Mouse (Mus musculus) CH12.LX (cell line): ENCODE results near the gene Susd3. TPM values are rescaled to one million over a fixed set of nuclear protein-coding genes. Genes with fewer than 3 reads are reported as not detected.

Experiments used
- DNase-seq: peaks from one replicate; pipeline ENCODE4 v3.0.0-alpha.2; 2013; ENCODE audit errors: extremely low read depth
- H3K27ac ChIP-seq: 2 replicates; pipeline ENCODE4 v1.5.1; 2012; ENCODE audit warnings: low read depth, mild to moderate bottlenecking, control low read depth, moderate library complexity; ENCODE audit not compliant: insufficient read depth
- H3K27me3 ChIP-seq: replicated peaks from 2 replicates; pipeline ENCODE3; 2012; ENCODE audit warnings: inconsistent platforms
- H3K36me3 ChIP-seq, 2 experiments: replicated peaks in 1 of 2; 2 replicates each; pipeline versions ENCODE3 to v1.6.1; 2012; ENCODE audit warnings: inconsistent platforms in 1 of 2, low read length in 1 of 2, mild to moderate bottlenecking in 1 of 2, mixed read lengths in 1 of 2, moderate library complexity in 1 of 2; ENCODE audit not compliant: control insufficient read depth in 1 of 2, insufficient read depth in 1 of 2
- H3K4me1 ChIP-seq, 2 experiments: 2 replicates each; pipeline ENCODE4 v1.6.1; 2012; ENCODE audit warnings: inconsistent platforms in 1 of 2, moderate library complexity in 1 of 2; ENCODE audit not compliant: insufficient read depth in 2 of 2, control insufficient read depth in 1 of 2
- H3K4me2 ChIP-seq: 2 replicates; pipeline ENCODE4 v1.6.1; 2012; ENCODE audit warnings: low read depth, mild to moderate bottlenecking, control low read depth; ENCODE audit not compliant: poor library complexity, insufficient read depth, severe bottlenecking
- H3K4me3 ChIP-seq, 3 experiments: fragments of 150-350 bp in 1 of 3; sonication (generic) in 1 of 3; replicated peaks in 1 of 3; 2 replicates each; pipeline versions ENCODE3 to v1.5.1; 2011 to 2012; ENCODE audit warnings: low read depth in 2 of 3, low read length in 2 of 3, mild to moderate bottlenecking in 2 of 3, moderate library complexity in 2 of 3, control low read depth in 1 of 3, improper control_type of control experiment in 1 of 3, inconsistent platforms in 1 of 3, mixed read lengths in 1 of 3; ENCODE audit not compliant: poor library complexity in 1 of 3
- H3K79me2 ChIP-seq: replicated peaks from 2 replicates; pipeline ENCODE4 v1.6.1; 2012; ENCODE audit warnings: mild to moderate bottlenecking, moderate library complexity; ENCODE audit not compliant: control insufficient read depth, poor library complexity, insufficient read depth, severe bottlenecking; ENCODE audit errors: extremely low read depth
- H3K9ac ChIP-seq: 2 replicates; pipeline ENCODE4 v1.6.1; 2012; ENCODE audit warnings: low read depth, mild to moderate bottlenecking, control low read depth, moderate library complexity; ENCODE audit not compliant: insufficient read depth
- H3K9me3 ChIP-seq: replicated peaks from 2 replicates; pipeline ENCODE3; 2012; ENCODE audit warnings: low read length, inconsistent platforms, mixed read lengths
- CHD2 ChIP-seq: IDR thresholded peaks from 2 replicates; pipeline ENCODE4 v1.6.1; 2011; ENCODE audit warnings: low read length, improper control_type of control experiment
- CTCF ChIP-seq, 2 experiments: IDR thresholded peaks in 1 of 2; conservative IDR thresholded peaks in 1 of 2; 2 replicates each; pipeline ENCODE4 v1.5.1; 2011 to 2012; ENCODE audit warnings: low read depth in 2 of 2, low read length in 2 of 2, improper control_type of control experiment in 1 of 2, inconsistent platforms in 1 of 2, mild to moderate bottlenecking in 1 of 2, moderate library complexity in 1 of 2
- ETS1 ChIP-seq: conservative IDR thresholded peaks from 2 replicates; pipeline ENCODE4 v1.6.1; 2012; ENCODE audit warnings: low read depth, mild to moderate bottlenecking, inconsistent platforms, low read length, improper control_type of control experiment, moderate library complexity
- HCFC1 ChIP-seq: IDR thresholded peaks from 2 replicates; pipeline ENCODE4 v1.6.1; 2012; ENCODE audit warnings: low read depth, mild to moderate bottlenecking, inconsistent platforms, low read length, improper control_type of control experiment
- IRF4 ChIP-seq: IDR thresholded peaks from 2 replicates; pipeline ENCODE4 v1.6.1; 2014; ENCODE audit warnings: low read depth, mild to moderate bottlenecking, inconsistent platforms, low read length, improper control_type of control experiment
- JUN ChIP-seq: IDR thresholded peaks from 2 replicates; pipeline ENCODE4 v1.6.1; 2011; ENCODE audit warnings: low read depth, mild to moderate bottlenecking, low read length, improper control_type of control experiment, moderate library complexity; ENCODE audit not compliant: insufficient read depth
- MAFK ChIP-seq: IDR thresholded peaks from 2 replicates; pipeline ENCODE4 v1.6.1; 2011; ENCODE audit warnings: low read length, improper control_type of control experiment; ENCODE audit not compliant: insufficient replicate concordance
- MAX ChIP-seq: IDR thresholded peaks from 2 replicates; pipeline ENCODE4 v1.6.1; 2011; ENCODE audit warnings: low read length, improper control_type of control experiment
- MXI1 ChIP-seq: IDR thresholded peaks from 2 replicates; pipeline ENCODE4 v1.6.1; 2011; ENCODE audit warnings: mild to moderate bottlenecking, low read depth, low read length, improper control_type of control experiment
- NELFE ChIP-seq: IDR thresholded peaks from 2 replicates; pipeline ENCODE4 v1.6.1; 2011; ENCODE audit warnings: low read depth, low read length, improper control_type of control experiment
- NRF1 ChIP-seq: IDR thresholded peaks from 2 replicates; pipeline ENCODE4 v1.6.1; 2014; ENCODE audit warnings: low read depth, mild to moderate bottlenecking, inconsistent platforms, low read length, improper control_type of control experiment, moderate library complexity
- PAX5 ChIP-seq: IDR thresholded peaks from 2 replicates; pipeline ENCODE4 v1.6.1; 2012; ENCODE audit warnings: low read length, inconsistent platforms, mixed read lengths
- POLR2A ChIP-seq: IDR thresholded peaks from 2 replicates; pipeline ENCODE4 v1.6.1; 2011; ENCODE audit warnings: low read depth, mild to moderate bottlenecking, improper control_type of control experiment, low read length
- RAD21 ChIP-seq: IDR thresholded peaks from 2 replicates; pipeline ENCODE4 v1.6.1; 2011; ENCODE audit warnings: low read depth, mild to moderate bottlenecking, low read length, improper control_type of control experiment, moderate library complexity
- RCOR1 ChIP-seq: conservative IDR thresholded peaks from 2 replicates; pipeline ENCODE4 v1.6.1; 2012; ENCODE audit warnings: low read depth, mild to moderate bottlenecking, inconsistent platforms, low read length, improper control_type of control experiment
- SIN3A ChIP-seq: IDR thresholded peaks from 2 replicates; pipeline ENCODE4 v1.6.1; 2012; ENCODE audit warnings: low read length, improper control_type of control experiment, inconsistent platforms
- SMC3 ChIP-seq: IDR thresholded peaks from 2 replicates; pipeline ENCODE4 v1.6.1; 2011; ENCODE audit warnings: low read depth, low read length, improper control_type of control experiment
- TBP ChIP-seq: conservative IDR thresholded peaks from 2 replicates; pipeline ENCODE4 v1.6.1; 2011; ENCODE audit warnings: low read depth, low read length, improper control_type of control experiment
- UBTF ChIP-seq: IDR thresholded peaks from 2 replicates; pipeline ENCODE4 v1.6.1; 2012; ENCODE audit warnings: low read depth, mild to moderate bottlenecking, inconsistent platforms, low read length, improper control_type of control experiment, moderate library complexity
- ZC3H11A ChIP-seq: IDR thresholded peaks from 2 replicates; pipeline ENCODE4 v1.6.1; 2012; ENCODE audit warnings: low read depth, mild to moderate bottlenecking, inconsistent platforms, low read length, improper control_type of control experiment
- ZMIZ1 ChIP-seq: IDR thresholded peaks from 2 replicates; pipeline ENCODE4 v1.6.1; 2012; ENCODE audit warnings: low read depth, mild to moderate bottlenecking, inconsistent platforms, low read length, improper control_type of control experiment
- dilution Hi-C: fragments of 300-500 bp; cut with MboI; formaldehyde crosslinking; loops from 2 replicates; pipeline ENCODE4 v1.14.3; 2020; ENCODE audit warnings: low sequenced_read_pairs; ENCODE audit not compliant: extremely low pct_unique_long_range_greater_than_20kb, extremely low pct_ligation_motif_present
- in situ Hi-C: fragments of 300-500 bp; cut with MboI; formaldehyde crosslinking; loops from 3 replicates; pipeline ENCODE4 v1.14.3; 2019; ENCODE audit warnings: low sequenced_read_pairs, low pct_ligation_motif_present, low pct_unique_long_range_greater_than_20kb, mixed read lengths
- polyA plus RNA-seq: library from polyadenylated mRNA; unstranded; fragments of >175 nt; gene quantifications from 2 replicates; pipeline ENCODE4 v1.2.1, GENCODE M21; 2012; ENCODE audit warnings: low read depth; ENCODE audit not compliant: insufficient read length
- total RNA-seq, 2 experiments: library from RNA; depleted of rRNA; stranded (reverse); fragments of 300-350 nt in 1 of 2; fragments of >200 nt in 1 of 2; gene quantifications; 2 replicates each; pipeline ENCODE4 v1.2.3; 2012 to 2014

The Susd3 gene
- total and polyA plus RNA-seq, 3 experiments, result 6.0 to 19.0 (median 12.0) TPM

DNA sequence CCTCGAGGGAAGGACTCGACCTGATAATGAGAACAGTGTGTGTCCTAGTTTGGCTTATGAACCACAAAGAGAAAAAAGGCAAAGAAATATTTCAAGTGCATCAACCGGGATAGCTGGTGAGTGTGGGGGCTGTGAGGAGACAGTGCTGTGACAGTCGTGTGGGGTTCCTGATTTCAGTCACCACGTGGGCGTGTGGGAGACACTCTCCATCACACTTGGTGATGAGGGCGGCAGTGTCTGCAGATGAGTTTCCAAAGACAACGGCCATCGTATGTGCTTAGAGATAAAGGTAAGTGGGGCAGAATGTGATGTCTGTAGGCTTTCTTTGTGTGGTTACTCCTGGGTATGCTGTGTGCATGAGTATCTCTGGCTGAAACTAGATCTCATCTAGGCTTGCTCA is 35.2 kb upstream of the Susd3 start:
- in situ Hi-C loops, result no loop called here

DNA sequence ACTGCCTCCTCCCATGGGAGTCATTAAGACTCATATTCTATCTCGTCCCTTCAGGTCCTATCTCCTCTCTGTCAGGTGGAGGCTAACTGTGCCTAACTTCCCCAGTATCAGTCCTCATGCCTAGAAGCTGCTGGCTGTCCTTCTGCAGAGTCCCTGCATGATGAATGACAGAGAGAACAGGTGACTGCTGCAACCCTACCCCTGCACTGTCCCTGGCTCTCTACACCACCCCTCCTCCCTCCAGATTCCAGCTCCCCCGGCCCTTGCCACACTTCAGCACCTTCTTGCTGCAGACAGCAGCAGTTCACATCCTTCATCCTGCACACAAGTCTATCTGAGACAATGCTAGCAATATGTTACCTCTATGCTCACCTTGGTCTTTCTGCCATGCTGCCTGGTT is 33.7 kb upstream of the Susd3 start:
- dilution Hi-C loops, result no loop called here
- H3K4me2 ChIP-seq, result no peak overlapping the region
- no peak overlapping the region for H3K27ac ChIP-seq

More for the DNA sequence above, 35.2 kb upstream of the Susd3 start:
- TF ChIP-seq RAD21 (no peak), UBTF (no peak), RCOR1 (no peak), ETS1 (no peak), ZC3H11A (no peak), SIN3A (no peak), CHD2 (no peak), CTCF (conservative IDR thresholded peaks at IDR 0.05 in 1 of 2, IDR thresholded peaks at IDR 0.05 in 1 of 2; ENCODE audit: low read depth in 2 of 2, low read length in 2 of 2) (no peak), MAX (no peak), NRF1 (no peak), TBP (no peak), MXI1 (no peak), MAFK (no peak), NELFE (no peak), IRF4 (no peak), HCFC1 (no peak)
- Histone ChIP-seq H3K27me3 (no peaks in the 10 kb centered on the region), H3K9ac (no peak overlapping the region), H3K79me2 (no peaks in the 10 kb centered on the region), H3K9me3 (peaks cover 20% of the 10 kb centered on the region), H3K36me3 (peaks cover 91 to 98% of the 10 kb centered on the region in 2 experiments), H3K4me1 (peaks cover 0 to 14% of the 10 kb centered on the region in 2 experiments; a peak in 2 of 4 replicates), H3K4me2 (no peak overlapping the region), H3K4me3 (no peak overlapping the region), H3K27ac (no peak overlapping the region)
- DNase-seq, result no peak
- dilution Hi-C loops, result no loop called here

More for the DNA sequence above, 33.7 kb upstream of the Susd3 start:
- Histone ChIP-seq H3K9ac (no peak overlapping the region), H3K4me3 (no peak overlapping the region), H3K4me1 (peaks cover 0 to 22% of the 10 kb centered on the region in 2 experiments; a peak in 2 of 4 replicates), H3K9me3 (peaks cover 20% of the 10 kb centered on the region), H3K36me3 (peaks cover 89 to 98% of the 10 kb centered on the region in 2 experiments), H3K79me2 (no peaks in the 10 kb centered on the region), H3K27me3 (no peaks in the 10 kb centered on the region)
- TF ChIP-seq TBP (no peak), HCFC1 (no peak), MAFK (no peak), ZMIZ1 (no peak), NELFE (no peak), POLR2A (no peak), SMC3 (no peak), UBTF (no peak), JUN (no peak), RAD21 (no peak), ZC3H11A (no peak), IRF4 (no peak), ETS1 (no peak), PAX5 (no peak)
- in situ Hi-C loops, result no loop called here
- DNase-seq, result no peak
